Mouse (Mus musculus) embryonic facial prominence, embryonic 11.5 days (tissue): ENCODE measurements around the gene Rtl1. TPM values are rescaled to one million over a fixed set of nuclear protein-coding genes. Genes with fewer than 3 reads are reported as not detected.

Source experiments
- ATAC-seq: fragments of 200-750 bp; cut with Nextera tagmentation; replicated peaks from 2 replicates; pipeline ENCODE4 v1.8.0; 2017; ENCODE audit warnings: low read depth; ENCODE audit not compliant: insufficient number of reproducible peaks, low FRiP score, low TSS enrichment
- DNase-seq: peaks from one replicate; pipeline ENCODE4 v3.0.0-alpha.2; 2015; ENCODE audit warnings: low spot score
- H3K27ac ChIP-seq: fragments of 300-500 bp; sonication (generic); replicated peaks from 2 replicates; pipeline ENCODE4 v1.5.1; 2014; ENCODE audit warnings: mild to moderate bottlenecking, low read depth, low read length, control low read depth
- H3K27me3 ChIP-seq: fragments of 300-500 bp; sonication (generic); 2 replicates; pipeline ENCODE4 v1.6.1; 2014; ENCODE audit warnings: mild to moderate bottlenecking, low read length, moderate library complexity, mixed read lengths; ENCODE audit not compliant: control insufficient read depth, insufficient read depth
- H3K36me3 ChIP-seq: fragments of 300-500 bp; sonication (generic); replicated peaks from 2 replicates; pipeline ENCODE4 v1.6.1; 2014; ENCODE audit warnings: low read depth, mild to moderate bottlenecking, low read length, moderate library complexity, mixed read lengths; ENCODE audit not compliant: control insufficient read depth, insufficient read depth
- H3K4me1 ChIP-seq: fragments of 300-500 bp; sonication (generic); 2 replicates; pipeline ENCODE4 v1.6.1; 2014; ENCODE audit warnings: low read length, mixed read lengths; ENCODE audit not compliant: control insufficient read depth, insufficient read depth
- H3K4me2 ChIP-seq: fragments of 300-500 bp; sonication (generic); 2 replicates; pipeline ENCODE4 v1.6.1; 2014; ENCODE audit warnings: low read depth, mild to moderate bottlenecking, control low read depth, low read length, moderate library complexity
- H3K4me3 ChIP-seq: fragments of 300-500 bp; sonication (generic); 2 replicates; pipeline ENCODE4 v1.5.1; 2014; ENCODE audit warnings: low read depth, low read length, control low read depth
- H3K9ac ChIP-seq: fragments of 300-500 bp; sonication (generic); replicated peaks from 2 replicates; pipeline ENCODE4 v1.6.1; 2014; ENCODE audit warnings: mild to moderate bottlenecking, control low read depth, low read length
- H3K9me3 ChIP-seq: fragments of 300-500 bp; sonication (generic); replicated peaks from 2 replicates; pipeline ENCODE4 v1.6.1; 2016; ENCODE audit warnings: mild to moderate bottlenecking, low read length, inconsistent platforms, mixed read lengths; ENCODE audit not compliant: control insufficient read depth
- WGBS: fragments of 180-500 bp; shearing (Covaris S2); extraction: QIAGEN DNeasy Blood & Tissue Kit; methylation state at CpG from one replicate; pipeline ENCODE4 v1.1.7; 2014; 5-methylcytosine and 5-hydroxymethylcytosine counted together
- polyA plus RNA-seq: library from polyadenylated mRNA; unstranded; fragments of >200 nt; fragmentation: Nextera tagmentation; extraction: Ambion mirVana; gene quantifications from 2 replicates; pipeline ENCODE4 v1.2.1, GENCODE M21; 2014

Gene Rtl1
- polyA plus RNA-seq: 0.84 and 0.89 TPM in 2 replicates

DNA sequence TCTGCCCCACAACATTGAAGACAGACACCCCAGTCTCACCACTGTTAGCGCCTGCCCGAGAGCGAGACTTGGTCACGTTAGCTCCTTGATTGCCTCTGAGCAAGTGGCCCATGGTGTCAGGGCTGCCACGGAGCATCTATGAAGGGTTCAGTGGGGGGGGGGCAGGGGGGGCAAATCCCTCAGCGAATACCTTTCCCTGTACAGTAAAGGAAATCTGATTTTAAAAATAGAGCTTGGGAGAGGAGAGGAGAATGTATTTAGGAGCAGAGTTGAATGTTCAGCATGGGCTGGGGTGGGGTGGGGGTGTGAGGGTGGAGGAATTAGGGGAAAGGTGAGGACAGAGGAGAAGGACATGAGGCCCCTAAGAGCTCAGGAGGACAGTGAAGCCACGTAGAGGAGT is at the start of gene Rtl1:
Rtl1 (minus strand) TSS at position 101 of the 400 bp plus-strand sequence.
- Histone ChIP-seq H3K4me1 (no peaks in the 10 kb centered on the region; the same call in 1 of the 2 replicates), H3K36me3 (no peaks in the 10 kb centered on the region), H3K4me3 (no peak within 1 kb of the TSS), H3K27me3 (no peaks in the 10 kb centered on the region), H3K9me3 (no peaks in the 10 kb centered on the region), H3K4me2 (no peak within 1 kb of the TSS), H3K9ac (no peak within 1 kb of the TSS), H3K27ac (no peak within 1 kb of the TSS)
- DNase-seq (no peak), ATAC-seq (no peak)
- WGBS: 88% methylated on average over 7 of the region's 7 CpGs

DNA sequence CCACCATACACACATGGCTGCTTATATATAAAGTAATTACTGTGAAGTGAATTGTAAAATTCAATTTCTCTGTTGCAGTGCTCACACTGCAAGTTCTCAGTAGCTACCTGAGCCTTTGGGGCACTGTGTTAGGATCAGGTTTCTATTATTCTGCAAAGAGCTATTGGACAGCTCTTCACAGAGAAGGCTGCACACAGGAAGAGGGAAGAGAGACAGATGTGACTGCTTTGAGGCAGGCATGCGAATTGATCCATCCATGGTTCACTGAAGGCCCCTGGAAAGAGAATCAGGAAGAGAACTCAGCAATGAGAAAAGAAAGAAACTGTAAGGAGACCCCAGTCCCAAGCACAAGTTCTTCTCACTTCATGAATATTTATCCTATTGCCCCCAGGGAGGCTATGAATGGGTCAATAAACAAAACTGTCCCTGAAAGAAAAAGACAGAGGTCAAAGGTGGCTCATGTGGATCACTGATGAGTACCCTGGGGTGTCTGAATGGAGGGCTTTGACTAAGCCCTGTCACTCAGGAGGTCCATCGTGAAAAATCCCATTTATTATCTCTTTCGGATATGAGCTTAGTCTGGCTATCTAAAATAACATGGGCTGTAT is 40.5 kb upstream of the Rtl1 start:
- peak; percentile 39; the same call in 1 of the 2 replicates for ATAC-seq
- WGBS: 29% methylated on average over 3 of the region's 3 CpGs
- Histone ChIP-seq H3K9ac (no peak overlapping the region), H3K9me3 (no peaks in the 10 kb centered on the region), H3K4me2 (no peak overlapping the region), H3K27ac (no peak overlapping the region), H3K27me3 (no peaks in the 10 kb centered on the region), H3K36me3 (no peaks in the 10 kb centered on the region), H3K4me3 (no peak overlapping the region), H3K4me1 (no peaks in the 10 kb centered on the region)
- no peak for DNase-seq

- Histone ChIP-seq H3K4me2 (no peak overlapping the region), H3K27ac (no peak overlapping the region), H3K9me3 (no peaks in the 10 kb centered on the region), H3K36me3 (no peaks in the 10 kb centered on the region; the same call in 1 of the 2 replicates), H3K4me3 (no peak overlapping the region), H3K27me3 (no peaks in the 10 kb centered on the region), H3K9ac (no peak overlapping the region), H3K4me1 (no peaks in the 10 kb centered on the region)
- ATAC-seq: no peak
- WGBS: 41% methylated on average over 3 of the region's 3 CpGs
- DNase-seq: no peak
Measured at GRCm38 (mm10) chr12:109632035-109632434, 31.9 kb upstream of the Rtl1 start.

DNA sequence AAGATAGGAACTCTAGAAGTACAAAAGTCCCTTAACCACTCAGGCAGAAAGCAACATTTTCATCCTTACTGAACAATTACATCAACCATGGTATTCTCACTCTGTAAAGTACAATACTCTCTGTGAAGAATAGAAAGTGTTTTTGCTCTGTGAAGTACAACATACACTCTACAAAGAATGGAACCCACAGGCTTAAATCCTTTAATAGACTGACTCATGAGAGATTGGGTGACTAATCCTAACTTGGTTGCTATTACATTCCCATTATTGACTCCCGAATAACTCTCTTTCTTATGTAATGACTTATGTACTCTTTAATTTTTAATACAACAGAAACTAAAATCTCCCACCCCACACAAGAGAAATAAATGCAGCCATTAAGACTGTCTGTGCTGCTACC is 28.8 kb upstream of the Rtl1 start:
- no peak for DNase-seq
- no peak overlapping the region for H3K4me2 ChIP-seq
- no peaks in the 10 kb centered on the region for H3K9me3 ChIP-seq
- no peak for ATAC-seq
- no peaks in the 10 kb centered on the region; the same call in 1 of the 2 replicates for H3K36me3 ChIP-seq
- no peak overlapping the region for H3K4me3 ChIP-seq
- WGBS: 90% methylated on average over 1 of the region's 1 CpGs
- no peaks in the 10 kb centered on the region for H3K27me3 ChIP-seq
- H3K9ac ChIP-seq: no peak overlapping the region
- no peaks in the 10 kb centered on the region for H3K4me1 ChIP-seq
- no peak overlapping the region for H3K27ac ChIP-seq

DNA sequence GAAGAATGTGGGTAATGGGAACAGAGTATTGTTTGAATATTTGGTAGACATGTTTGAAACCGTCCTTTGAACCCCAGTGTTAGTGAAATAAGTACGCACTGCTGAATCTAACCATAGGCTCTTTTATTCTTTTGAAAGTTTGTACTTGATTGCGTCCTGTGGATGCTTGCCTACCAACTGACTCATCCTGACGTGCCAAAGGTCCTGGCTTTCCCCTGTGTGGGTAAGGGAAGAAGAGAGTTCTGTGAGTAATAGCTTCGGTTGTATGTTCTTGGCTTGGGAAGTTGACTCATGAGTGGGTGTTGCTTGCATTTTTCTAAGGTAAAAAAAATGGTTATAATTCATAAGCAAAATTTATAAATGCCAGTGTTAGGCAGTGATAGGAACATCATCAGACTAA is 26.8 kb upstream of the Rtl1 start:
- no peak overlapping the region for H3K9ac ChIP-seq
- no peaks in the 10 kb centered on the region for H3K9me3 ChIP-seq
- no peaks in the 10 kb centered on the region for H3K4me1 ChIP-seq
- H3K27me3 ChIP-seq: no peaks in the 10 kb centered on the region
- H3K4me3 ChIP-seq: no peak overlapping the region
- no peak overlapping the region for H3K27ac ChIP-seq
- H3K4me2 ChIP-seq: no peak overlapping the region
- H3K36me3 ChIP-seq: no peaks in the 10 kb centered on the region; the same call in 1 of the 2 replicates
- DNase-seq (no peak), ATAC-seq (no peak)
- 90% methylated on average over 5 of the region's 5 CpGs for WGBS

DNA sequence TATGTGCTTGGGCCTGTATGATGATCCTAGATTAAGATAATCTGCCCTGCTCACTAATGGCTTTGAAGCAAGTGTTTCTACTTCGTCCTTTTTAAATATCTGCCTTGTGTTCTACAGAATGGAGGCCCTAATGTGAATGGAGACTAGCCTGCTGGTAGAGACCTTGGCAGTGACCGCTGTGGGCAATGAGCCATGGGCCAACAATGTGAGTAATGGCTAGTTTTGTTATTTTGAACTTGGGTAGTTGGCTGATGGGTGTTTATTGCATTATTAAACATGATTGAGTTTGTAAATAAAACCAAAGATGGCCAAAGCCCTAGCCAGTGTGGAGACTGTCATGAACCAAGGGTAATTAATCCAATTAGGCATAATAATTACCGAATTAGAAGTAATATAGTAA is 20.1 kb upstream of the Rtl1 start:
- Histone ChIP-seq H3K36me3 (no peaks in the 10 kb centered on the region), H3K27me3 (no peaks in the 10 kb centered on the region)
- WGBS: 95% methylated on average over 3 of the region's 3 CpGs

GRCm38 (mm10) chr12:109617993-109618392 is 17.9 kb upstream of the Rtl1 start:
- no peak for DNase-seq
- no peaks in the 10 kb centered on the region for H3K9me3 ChIP-seq
- ATAC-seq: no peak
- no peaks in the 10 kb centered on the region for H3K36me3 ChIP-seq
- no peak overlapping the region for H3K27ac ChIP-seq
- no peaks in the 10 kb centered on the region for H3K27me3 ChIP-seq
- 87% methylated on average over 14 of the region's 14 CpGs for WGBS
- H3K4me2 ChIP-seq: no peak overlapping the region
- no peak overlapping the region for H3K9ac ChIP-seq
- H3K4me3 ChIP-seq: no peak overlapping the region
- no peaks in the 10 kb centered on the region for H3K4me1 ChIP-seq

More for the DNA sequence above, 20.1 kb upstream of the Rtl1 start:
- DNase-seq (no peak), ATAC-seq (no peak)
- no peaks in the 10 kb centered on the region for H3K4me1 ChIP-seq
- no peak overlapping the region for H3K9ac ChIP-seq
- H3K27ac ChIP-seq: no peak overlapping the region
- H3K4me2 ChIP-seq: no peak overlapping the region
- no peak overlapping the region for H3K4me3 ChIP-seq
- no peaks in the 10 kb centered on the region for H3K9me3 ChIP-seq

DNA sequence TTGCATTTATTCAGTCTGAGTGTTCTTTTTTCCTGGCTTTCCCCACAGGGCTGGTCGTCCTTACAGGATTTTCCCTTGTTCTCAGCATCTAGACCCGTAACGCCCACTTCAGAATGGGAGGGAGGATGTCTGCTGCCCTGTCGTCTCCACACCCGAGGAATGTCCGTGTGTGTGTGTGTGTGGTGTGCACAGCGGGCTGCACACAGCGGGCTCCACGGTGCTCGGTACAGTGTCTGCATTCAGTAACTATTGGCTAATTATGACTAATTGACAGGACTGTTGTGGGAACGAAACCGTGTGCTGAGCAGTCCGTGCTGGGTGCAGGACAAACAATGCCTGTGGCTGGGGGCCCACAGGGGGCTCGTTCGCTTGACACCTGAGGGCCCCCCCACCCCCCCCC is 17.0 kb upstream of the Rtl1 start:
- Histone ChIP-seq H3K9ac (no peak overlapping the region), H3K27ac (no peak overlapping the region), H3K36me3 (no peaks in the 10 kb centered on the region), H3K27me3 (no peaks in the 10 kb centered on the region), H3K4me2 (peak overlapping the region; percentile 21), H3K4me1 (no peaks in the 10 kb centered on the region), H3K9me3 (no peaks in the 10 kb centered on the region), H3K4me3 (no peak overlapping the region)
- ATAC-seq (peak; percentile 47; the same call in 1 of the 2 replicates), DNase-seq (no peak)
- 48% methylated on average over 15 of the region's 15 CpGs for WGBS
